Mouse (Mus musculus): Measurements from ENCODE around the gene Prmt1.

GRCm38 (mm10) chr7:44962831-44963230, 23.5 kb downstream of the Prmt1 start:
- TF ChIP-seq CTCF (IDR thresholded peaks at IDR 0.05; ENCODE audit: insufficient read depth, low read depth, low read length): no peak
- TF ChIP-seq POLR2A (IDR thresholded peaks at IDR 0.05; ENCODE audit: insufficient read depth, low read depth, low read length): no peak

Measured in olfactory bulb, adult 2 months (tissue).